Mouse (Mus musculus): ENCODE data around the gene Gfer. TPM values are rescaled to one million over a fixed set of nuclear protein-coding genes. Genes with fewer than 3 reads are reported as not detected.
"Not testable (repeated sequence)": the region's sequence is repeated elsewhere in the genome, so short reads cannot be mapped to it uniquely, and the experiment has no call there.

Gfer gene
- polyA plus RNA-seq, 1 experiment from 2014 or later, result 35.2 TPM

DNA sequence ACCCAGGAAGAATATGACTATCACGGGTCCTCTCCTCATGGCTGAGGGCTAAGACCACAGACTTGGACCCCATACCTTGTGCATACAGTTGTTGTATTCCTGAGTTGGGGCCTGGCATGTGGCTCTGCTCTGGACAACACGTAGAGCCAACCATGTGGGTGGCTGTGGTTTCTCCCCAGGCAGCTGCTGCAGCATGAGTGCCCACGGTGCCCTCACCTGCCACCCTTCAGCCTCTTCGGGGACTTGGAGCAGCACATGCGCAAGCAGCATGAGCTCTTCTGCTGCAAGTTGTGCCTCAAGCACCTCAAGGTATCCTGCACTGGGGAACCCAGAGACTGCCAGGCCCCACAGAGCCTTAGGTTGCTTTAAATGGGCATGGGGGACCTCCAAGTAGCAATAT is 19.1 kb downstream of the Gfer start:
- ATAC-seq (ENCODE audit: low FRiP score) (no peak), DNase-seq (ENCODE audit: low spot score) (no peak)
- H3K4me1 ChIP-seq (replicated peaks; ENCODE audit: control insufficient read depth, insufficient read depth, low read length), result peaks cover 8% of the 10 kb centered on the region
- no peak overlapping the region for H3K9ac ChIP-seq
- H3K4me2 ChIP-seq (replicated peaks), result no peak overlapping the region
- H3K4me3 ChIP-seq (replicated peaks; ENCODE audit: low read length), result no peak overlapping the region
- H3K27me3 ChIP-seq (ENCODE audit: control insufficient read depth, insufficient read depth, low read length), result no peaks in the 10 kb centered on the region
- WGBS, result 92% methylated on average over 5 of the region's 5 CpGs
- no peaks in the 10 kb centered on the region for H3K9me3 ChIP-seq (ENCODE audit: control insufficient read depth, low read length)
- H3K27ac ChIP-seq, result no peak overlapping the region
- peaks cover 52% of the 10 kb centered on the region for H3K36me3 ChIP-seq (replicated peaks; ENCODE audit: control insufficient read depth, insufficient read depth)

- peak; percentile 66 for DNase-seq (ENCODE audit: low spot score)
- peaks cover 46% of the 10 kb centered on the region for H3K36me3 ChIP-seq (replicated peaks; ENCODE audit: control insufficient read depth, insufficient read depth)
- no peak for ATAC-seq (ENCODE audit: low FRiP score)
- 56% methylated on average over 2 of the region's 2 CpGs for WGBS
- no peaks in the 10 kb centered on the region for H3K9me3 ChIP-seq (ENCODE audit: control insufficient read depth, low read length)
- H3K27me3 ChIP-seq (ENCODE audit: control insufficient read depth, insufficient read depth, low read length), result no peaks in the 10 kb centered on the region
- no peak overlapping the region for H3K9ac ChIP-seq
- H3K4me1 ChIP-seq (replicated peaks; ENCODE audit: control insufficient read depth, insufficient read depth, low read length), result peaks cover 15% of the 10 kb centered on the region
- H3K4me2 ChIP-seq (replicated peaks), result no peak overlapping the region
- no peak overlapping the region for H3K27ac ChIP-seq
- no peak overlapping the region for H3K4me3 ChIP-seq (replicated peaks; ENCODE audit: low read length)
Measured at GRCm38 (mm10) chr17:24676187-24676586, 19.8 kb downstream of the Gfer start.

DNA sequence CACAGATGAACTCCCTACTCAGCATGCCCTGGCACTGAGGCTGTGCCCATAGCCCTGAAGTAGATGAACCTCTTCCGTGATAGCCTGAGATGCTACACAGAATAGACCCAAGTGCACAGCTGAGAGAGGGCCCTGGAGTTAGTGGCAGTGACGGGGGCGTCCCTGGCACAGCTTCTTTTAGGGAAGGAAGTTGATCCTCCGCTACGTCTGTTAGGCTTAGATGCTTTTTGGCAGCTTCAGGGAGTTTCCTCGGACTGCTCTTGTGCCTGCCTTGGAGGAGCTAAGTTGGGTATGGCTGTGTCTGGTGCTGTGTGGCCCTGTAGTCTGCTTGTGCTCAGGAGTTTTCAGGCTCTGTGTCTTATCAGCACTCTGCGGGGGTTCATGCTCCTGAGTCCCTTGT is 21.7 kb downstream of the Gfer start:
- DNase-seq (ENCODE audit: low spot score), result no peak
- Histone ChIP-seq H3K4me3 (replicated peaks; ENCODE audit: low read length) (no peak overlapping the region), H3K4me2 (replicated peaks) (no peak overlapping the region), H3K27ac (no peak overlapping the region), H3K4me1 (replicated peaks; ENCODE audit: control insufficient read depth, insufficient read depth, low read length) (peaks cover 25% of the 10 kb centered on the region), H3K27me3 (ENCODE audit: control insufficient read depth, insufficient read depth, low read length) (no peaks in the 10 kb centered on the region), H3K9me3 (ENCODE audit: control insufficient read depth, low read length) (no peaks in the 10 kb centered on the region), H3K9ac (no peak overlapping the region), H3K36me3 (replicated peaks; ENCODE audit: control insufficient read depth, insufficient read depth) (peaks cover 26% of the 10 kb centered on the region)
- 86% methylated on average over 7 of the region's 7 CpGs for WGBS
- no peak for ATAC-seq (ENCODE audit: low FRiP score)

DNA sequence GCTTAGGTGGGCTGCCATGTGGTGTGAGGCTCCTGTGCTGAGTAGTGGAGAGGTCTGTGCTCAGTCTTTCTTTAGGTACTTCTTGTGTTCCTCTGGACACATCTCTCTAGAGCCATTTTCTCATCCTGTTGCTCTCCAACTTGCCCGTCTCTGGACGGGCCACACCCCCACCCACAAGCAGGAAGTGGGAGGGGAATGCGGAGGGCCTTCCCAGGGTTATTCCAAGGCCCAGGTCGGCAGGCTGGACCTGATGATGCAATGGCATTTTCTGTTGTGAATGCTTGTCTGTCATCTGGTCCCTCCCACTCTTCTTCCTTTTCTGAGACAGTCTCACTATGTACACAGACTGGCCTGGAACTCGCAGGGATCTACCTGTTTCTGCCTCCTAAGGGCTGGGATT is 23.8 kb downstream of the Gfer start:
- no peak overlapping the region for H3K9ac ChIP-seq
- no peak for ATAC-seq (ENCODE audit: low FRiP score)

GRCm38 (mm10) chr17:24671346-24671745 is 24.6 kb downstream of the Gfer start:
- no peak for DNase-seq (ENCODE audit: low spot score)
- WGBS, result 80% methylated on average over 5 of the region's 5 CpGs
- Histone ChIP-seq H3K9me3 (ENCODE audit: control insufficient read depth, low read length) (no peaks in the 10 kb centered on the region), H3K4me2 (replicated peaks) (peak overlapping the region; percentile 82; the same call in 1 of the 2 replicates), H3K27ac (no peak overlapping the region), H3K4me3 (replicated peaks; ENCODE audit: low read length) (no peak overlapping the region), H3K4me1 (replicated peaks; ENCODE audit: control insufficient read depth, insufficient read depth, low read length) (peaks cover 30% of the 10 kb centered on the region), H3K27me3 (ENCODE audit: control insufficient read depth, insufficient read depth, low read length) (no peaks in the 10 kb centered on the region), H3K9ac (peak overlapping the region; percentile 29; the same call in 1 of the 2 replicates), H3K36me3 (replicated peaks; ENCODE audit: control insufficient read depth, insufficient read depth) (no peaks in the 10 kb centered on the region)
- no peak for ATAC-seq (ENCODE audit: low FRiP score)

More for the DNA sequence above, 23.8 kb downstream of the Gfer start:
- Histone ChIP-seq H3K27me3 (ENCODE audit: control insufficient read depth, insufficient read depth, low read length) (no peaks in the 10 kb centered on the region), H3K9me3 (ENCODE audit: control insufficient read depth, low read length) (no peaks in the 10 kb centered on the region), H3K27ac (no peak overlapping the region), H3K4me3 (replicated peaks; ENCODE audit: low read length) (no peak overlapping the region), H3K4me1 (replicated peaks; ENCODE audit: control insufficient read depth, insufficient read depth, low read length) (peaks cover 30% of the 10 kb centered on the region), H3K4me2 (replicated peaks) (no peak overlapping the region), H3K36me3 (replicated peaks; ENCODE audit: control insufficient read depth, insufficient read depth) (peaks cover 5% of the 10 kb centered on the region)
- WGBS, result 40% methylated on average over 5 of the region's 5 CpGs
- no peak for DNase-seq (ENCODE audit: low spot score)

DNA sequence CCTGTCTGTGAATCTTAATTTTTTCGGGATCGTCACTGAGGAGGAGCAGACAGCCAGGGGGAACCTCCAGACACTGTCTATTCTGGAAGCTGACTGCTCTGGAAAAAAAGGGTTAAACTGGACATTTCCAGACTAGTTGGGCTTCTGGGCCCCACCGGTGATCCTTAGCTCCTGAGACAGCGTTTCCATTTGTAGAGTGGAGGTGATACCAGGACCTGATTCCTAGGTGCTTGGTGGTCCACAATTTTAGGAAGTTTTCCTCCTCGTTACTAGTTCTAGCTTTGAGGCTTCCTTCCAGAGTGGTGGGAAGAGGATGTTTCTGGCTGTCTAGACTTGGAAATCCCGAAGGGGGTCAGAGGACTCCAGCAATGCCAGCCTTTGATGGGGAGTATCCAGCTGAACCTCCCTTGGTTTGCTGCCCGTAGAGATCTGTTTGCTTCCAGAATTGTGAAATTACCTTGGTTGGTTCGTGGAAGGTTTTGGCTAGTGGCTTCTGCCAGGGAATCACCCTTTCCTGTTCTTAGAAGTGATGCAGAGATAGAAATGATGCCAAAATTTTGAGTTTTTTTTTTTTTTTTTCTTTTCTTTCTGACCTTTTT is 25.6 kb downstream of the Gfer start:
- Histone ChIP-seq H3K27me3 (ENCODE audit: control insufficient read depth, insufficient read depth, low read length) (no peaks in the 10 kb centered on the region), H3K36me3 (replicated peaks; ENCODE audit: control insufficient read depth, insufficient read depth) (no peaks in the 10 kb centered on the region), H3K9me3 (ENCODE audit: control insufficient read depth, low read length) (no peaks in the 10 kb centered on the region), H3K4me2 (replicated peaks) (peak overlapping the region; percentile 82), H3K4me1 (replicated peaks; ENCODE audit: control insufficient read depth, insufficient read depth, low read length) (peaks cover 30% of the 10 kb centered on the region), H3K9ac (peak overlapping the region; percentile 99), H3K27ac (peak overlapping the region; percentile 88), H3K4me3 (replicated peaks; ENCODE audit: low read length) (peak overlapping the region; percentile 99)
- 14% methylated on average over 8 of the region's 8 CpGs for WGBS
- no peak for DNase-seq (ENCODE audit: low spot score)
- no peak for ATAC-seq (ENCODE audit: low FRiP score)

GRCm38 (mm10) chr17:24669545-24670245 is 26.3 kb downstream of the Gfer start, which contains the start of gene Zfp598:
Gene Zfp598, plus strand, starts transcription at chr17:24669687.
- Histone ChIP-seq H3K9ac (peak within 1 kb of the TSS; percentile 99), H3K9me3 (ENCODE audit: control insufficient read depth, low read length) (no peaks in the 10 kb centered on the region), H3K4me2 (replicated peaks) (peak within 1 kb of the TSS; percentile 82), H3K4me1 (replicated peaks; ENCODE audit: control insufficient read depth, insufficient read depth, low read length) (peaks cover 30% of the 10 kb centered on the region), H3K36me3 (replicated peaks; ENCODE audit: control insufficient read depth, insufficient read depth) (no peaks in the 10 kb centered on the region), H3K27ac (peak within 1 kb of the TSS; percentile 88), H3K27me3 (ENCODE audit: control insufficient read depth, insufficient read depth, low read length) (no peaks in the 10 kb centered on the region), H3K4me3 (replicated peaks; ENCODE audit: low read length) (peak within 1 kb of the TSS; percentile 99)
- DNase-seq (ENCODE audit: low spot score), result peak; percentile 98
- WGBS, result under 1% methylated on average over 71 of the region's 80 CpGs
- peak; percentile 98 for ATAC-seq (ENCODE audit: low FRiP score)

GRCm38 (mm10) chr17:24669214-24669544 is 26.8 kb downstream of the Gfer start:
- H3K4me2 ChIP-seq (replicated peaks), result peak overlapping the region; percentile 82
- H3K4me1 ChIP-seq (replicated peaks; ENCODE audit: control insufficient read depth, insufficient read depth, low read length), result peaks cover 30% of the 10 kb centered on the region
- H3K4me3 ChIP-seq (replicated peaks; ENCODE audit: low read length), result peak overlapping the region; percentile 99
- not testable (repeated sequence) for H3K36me3 ChIP-seq (replicated peaks; ENCODE audit: control insufficient read depth, insufficient read depth); H3K27me3 ChIP-seq (ENCODE audit: control insufficient read depth, insufficient read depth, low read length); H3K9me3 ChIP-seq (ENCODE audit: control insufficient read depth, low read length); DNase-seq (ENCODE audit: low spot score)
- H3K27ac ChIP-seq, result peak overlapping the region; percentile 88
- WGBS, result 12% methylated on average over 15 of the region's 15 CpGs
- peak overlapping the region; percentile 99 for H3K9ac ChIP-seq
- ATAC-seq (ENCODE audit: low FRiP score), result peak; percentile 32

- no peaks in the 10 kb centered on the region for H3K27me3 ChIP-seq (ENCODE audit: control insufficient read depth, insufficient read depth, low read length)
- ATAC-seq (ENCODE audit: low FRiP score) (0 out of 2 replicates have a peak, but pooled peaks have one; percentile 5), DNase-seq (ENCODE audit: low spot score) (peak; percentile 61)
- H3K27ac ChIP-seq, result no peak overlapping the region
- H3K36me3 ChIP-seq (replicated peaks; ENCODE audit: control insufficient read depth, insufficient read depth), result no peaks in the 10 kb centered on the region
- peaks cover 28% of the 10 kb centered on the region for H3K4me1 ChIP-seq (replicated peaks; ENCODE audit: control insufficient read depth, insufficient read depth, low read length)
- no peaks in the 10 kb centered on the region for H3K9me3 ChIP-seq (ENCODE audit: control insufficient read depth, low read length)
- no peak overlapping the region for H3K9ac ChIP-seq
- 41% methylated on average over 6 of the region's 6 CpGs for WGBS
- no peak overlapping the region for H3K4me3 ChIP-seq (replicated peaks; ENCODE audit: low read length)
- H3K4me2 ChIP-seq (replicated peaks), result no peak overlapping the region
Measured at GRCm38 (mm10) chr17:24667416-24667815, 28.5 kb downstream of the Gfer start.

Data from hindbrain, embryonic 14.5 days (tissue).